Mouse (Mus musculus) erythroblast, embryonic 14.5 days (primary cell): ENCODE results near the gene Brd9. TPM values are rescaled to one million over a fixed set of nuclear protein-coding genes. Genes with fewer than 3 reads are reported as not detected.
A peak's percentile ranks its signal among the peaks of the same experiment; 100 is the strongest.

Experiments
- H3K27me3 ChIP-seq: 2 replicates; pipeline ENCODE4 v1.6.1; 2012; ENCODE audit warnings: inconsistent platforms; ENCODE audit not compliant: control insufficient read depth
- H3K36me3 ChIP-seq: 2 replicates; pipeline ENCODE4 v1.6.1; 2012; ENCODE audit warnings: mild to moderate bottlenecking, inconsistent platforms; ENCODE audit not compliant: control insufficient read depth
- H3K4me1 ChIP-seq: 2 replicates; pipeline ENCODE4 v1.6.1; 2012; ENCODE audit warnings: inconsistent platforms; ENCODE audit not compliant: control insufficient read depth
- H3K4me3 ChIP-seq: replicated peaks from 2 replicates; pipeline ENCODE3; 2012; ENCODE audit warnings: moderate library complexity, mild to moderate bottlenecking, inconsistent platforms
- H3K9me3 ChIP-seq: 2 replicates; pipeline ENCODE4 v1.6.1; 2012; ENCODE audit warnings: low read length, inconsistent platforms, mixed read lengths; ENCODE audit not compliant: control insufficient read depth
- GATA1 ChIP-seq: IDR thresholded peaks from 2 replicates; pipeline ENCODE4 v1.6.1; 2012; ENCODE audit warnings: low read length, inconsistent platforms, mixed read lengths
- TAL1 ChIP-seq: IDR thresholded peaks from 3 replicates; pipeline ENCODE4 v1.6.1; 2012; ENCODE audit warnings: low read length, inconsistent platforms, mixed read lengths
- polyA plus RNA-seq: library from polyadenylated mRNA; stranded (reverse); fragments of >175 nt; gene quantifications from 2 replicates; pipeline ENCODE4 v1.2.3, GENCODE M21; 2012

Gene Brd9
- polyA plus RNA-seq = 6.7 and 7.7 TPM in 2 replicates

DNA sequence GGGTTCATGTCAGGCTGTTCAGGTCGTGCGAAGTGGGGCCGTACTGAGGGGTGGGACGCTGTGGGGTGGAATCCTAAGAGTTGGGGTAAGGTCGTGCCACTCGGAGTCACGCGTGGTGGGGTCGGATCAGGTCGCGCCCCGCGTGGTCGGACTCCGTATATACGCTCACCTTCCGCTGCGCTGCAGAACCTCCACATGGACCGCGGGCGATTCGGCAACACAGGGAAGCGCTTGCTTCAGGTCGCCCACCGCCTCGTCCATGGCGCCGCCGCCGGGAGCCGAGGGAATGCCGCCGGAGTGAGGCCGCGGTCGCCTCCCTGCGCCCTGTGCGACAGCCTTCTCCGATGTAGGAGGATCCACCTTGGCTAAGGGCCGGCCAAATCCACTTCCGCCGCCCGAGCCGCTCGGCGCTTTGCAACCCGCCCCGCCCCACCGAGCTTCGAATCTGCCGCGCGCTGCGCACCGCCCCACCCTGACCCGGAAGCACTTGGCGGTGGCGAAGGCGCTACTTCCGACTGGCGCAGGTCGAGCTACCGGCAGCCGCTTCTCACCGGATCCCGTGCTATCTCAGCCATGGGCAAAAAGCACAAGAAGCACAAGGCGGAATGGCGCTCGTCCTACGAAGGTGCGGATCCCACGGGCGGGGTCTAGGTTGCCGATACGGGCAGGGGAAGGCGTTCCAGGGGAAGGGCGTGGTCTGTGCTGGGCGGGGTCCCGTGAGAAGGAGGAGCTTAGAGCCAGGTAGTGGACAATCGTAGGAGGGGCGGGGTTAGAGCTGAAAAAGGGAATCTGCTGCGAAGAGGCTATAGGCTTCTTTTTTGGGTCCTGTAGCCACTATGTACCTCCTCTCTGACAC, at the start of gene Brd9, which contains the start of gene Trip13:
Gene Brd9 (plus strand): TSS at position 491 of the 856 bp plus-strand sequence.
Gene Trip13 (minus strand): TSS at position 464 of the 856 bp plus-strand sequence.
- no peaks in the 10 kb centered on the region for H3K9me3 ChIP-seq
- TF ChIP-seq TAL1 (no peak), GATA1 (no peak)
- H3K36me3 ChIP-seq = peaks cover 63% of the 10 kb centered on the region
- peak within 1 kb of the TSS; percentile 74 for H3K4me3 ChIP-seq
- no peaks in the 10 kb centered on the region for H3K27me3 ChIP-seq
- peaks cover 26% of the 10 kb centered on the region for H3K4me1 ChIP-seq

GRCm38 (mm10) chr13:73892493-73893178, 45.0 kb upstream of the Brd9 start:
- TF ChIP-seq GATA1 (no peak), TAL1 (no peak)
- Histone ChIP-seq H3K36me3 (no peaks in the 10 kb centered on the region), H3K4me1 (no peaks in the 10 kb centered on the region), H3K4me3 (no peak overlapping the region), H3K27me3 (no peaks in the 10 kb centered on the region), H3K9me3 (peaks cover 3% of the 10 kb centered on the region; the same call in 1 of the 2 replicates)

DNA sequence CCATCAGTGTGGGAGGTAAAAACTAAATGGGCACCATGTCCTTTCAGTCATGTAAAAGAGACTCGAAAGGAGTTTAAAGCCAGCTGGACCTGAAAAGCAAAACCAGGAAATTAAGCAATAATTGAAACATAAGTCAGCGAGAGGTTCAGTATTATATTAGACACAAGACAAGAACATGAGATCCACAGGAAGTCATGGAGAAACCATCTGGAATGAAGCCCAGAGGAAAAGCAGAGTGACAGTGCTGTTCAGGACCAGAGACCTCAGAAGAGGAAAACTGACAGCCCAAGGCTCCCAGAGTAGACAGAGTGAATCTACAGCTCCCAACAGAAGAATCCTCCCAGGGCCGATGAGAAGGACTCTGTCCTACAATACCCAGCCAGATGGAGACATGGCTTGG, 40.0 kb upstream of the Brd9 start:
- Histone ChIP-seq H3K4me1 (no peaks in the 10 kb centered on the region), H3K9me3 (peaks cover 3% of the 10 kb centered on the region; the same call in 1 of the 2 replicates), H3K4me3 (no peak overlapping the region), H3K36me3 (no peaks in the 10 kb centered on the region), H3K27me3 (no peaks in the 10 kb centered on the region)
- no peak for TF ChIP-seq GATA1
- TF ChIP-seq TAL1 = no peak

DNA sequence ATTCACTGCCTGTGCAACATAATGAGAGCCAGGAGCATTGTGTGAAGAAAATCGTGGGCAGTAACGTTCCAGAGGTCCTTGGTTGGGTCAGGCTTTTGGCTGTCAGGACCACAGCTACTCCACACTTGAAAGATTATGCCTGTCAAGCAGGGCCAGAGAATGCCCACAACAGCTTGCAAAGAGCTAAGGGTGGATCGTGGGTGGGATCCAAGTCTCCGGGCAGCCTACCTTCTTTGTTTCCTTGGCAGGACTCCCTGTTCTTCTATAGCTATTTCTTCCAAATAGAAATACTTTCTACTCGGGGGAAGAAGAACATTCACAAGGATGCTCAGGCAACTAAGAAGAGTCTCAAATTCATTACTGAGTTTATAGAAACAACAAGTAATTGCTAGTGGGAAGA, 30.5 kb upstream of the Brd9 start:
- peaks cover 19% of the 10 kb centered on the region for H3K36me3 ChIP-seq
- no peaks in the 10 kb centered on the region for H3K4me1 ChIP-seq
- H3K27me3 ChIP-seq = no peaks in the 10 kb centered on the region
- H3K4me3 ChIP-seq = no peak overlapping the region
- TF ChIP-seq GATA1 (no peak), TAL1 (no peak)
- no peaks in the 10 kb centered on the region for H3K9me3 ChIP-seq

- H3K4me3 ChIP-seq = no peak overlapping the region
- H3K4me1 ChIP-seq = no peaks in the 10 kb centered on the region
- H3K36me3 ChIP-seq = peaks cover 26% of the 10 kb centered on the region
- H3K9me3 ChIP-seq = no peaks in the 10 kb centered on the region
- H3K27me3 ChIP-seq = no peaks in the 10 kb centered on the region
- no peak for TF ChIP-seq TAL1
- TF ChIP-seq GATA1 = no peak
Measured at GRCm38 (mm10) chr13:73907683-73908412, 29.8 kb upstream of the Brd9 start.

DNA sequence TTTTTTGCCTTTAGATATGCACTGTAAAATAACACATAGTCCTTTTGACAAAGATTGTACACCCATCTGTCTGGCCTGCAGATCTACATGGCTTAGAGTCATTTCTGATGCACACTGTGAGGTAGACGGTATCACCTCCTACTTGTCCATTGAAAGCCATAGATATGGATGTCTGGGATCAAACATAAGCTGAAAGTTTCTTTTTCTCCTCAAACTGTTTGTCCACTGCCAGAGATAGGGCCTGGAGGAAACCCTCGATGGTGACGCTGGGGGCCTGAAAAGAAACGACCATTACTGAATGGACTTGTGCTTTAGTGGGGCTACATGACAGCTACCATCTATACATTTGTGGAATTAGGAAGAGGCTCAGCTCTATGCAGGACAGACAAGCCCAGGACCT, 24.5 kb upstream of the Brd9 start:
- Histone ChIP-seq H3K9me3 (no peaks in the 10 kb centered on the region), H3K4me1 (no peaks in the 10 kb centered on the region), H3K27me3 (no peaks in the 10 kb centered on the region), H3K36me3 (peaks cover 71% of the 10 kb centered on the region), H3K4me3 (no peak overlapping the region)
- no peak for TF ChIP-seq GATA1
- TF ChIP-seq TAL1 = no peak

DNA sequence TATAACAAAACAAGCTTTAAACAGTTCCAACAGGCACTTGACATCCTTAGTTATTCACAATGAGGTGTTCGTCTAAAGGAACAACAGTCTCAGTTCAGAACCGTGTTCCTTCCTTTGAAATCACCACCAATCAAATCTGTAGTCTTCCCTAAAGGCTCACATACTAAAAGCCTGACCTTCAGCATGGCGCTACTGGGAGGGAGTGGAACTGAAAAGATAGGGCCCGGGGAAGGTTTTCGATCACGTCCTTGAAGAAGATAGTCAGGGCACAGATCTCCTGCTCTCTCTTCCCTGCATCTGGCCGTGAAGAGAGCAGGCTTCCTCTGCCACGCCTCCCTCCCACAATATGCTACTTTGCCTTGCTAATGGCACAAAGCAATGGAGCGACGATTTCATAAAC, 5.4 kb upstream of the Brd9 start:
- Histone ChIP-seq H3K9me3 (no peaks in the 10 kb centered on the region), H3K27me3 (no peaks in the 10 kb centered on the region), H3K4me1 (peaks cover 14% of the 10 kb centered on the region), H3K4me3 (no peak overlapping the region), H3K36me3 (peaks cover 82% of the 10 kb centered on the region)
- TF ChIP-seq TAL1 (no peak), GATA1 (no peak)

DNA sequence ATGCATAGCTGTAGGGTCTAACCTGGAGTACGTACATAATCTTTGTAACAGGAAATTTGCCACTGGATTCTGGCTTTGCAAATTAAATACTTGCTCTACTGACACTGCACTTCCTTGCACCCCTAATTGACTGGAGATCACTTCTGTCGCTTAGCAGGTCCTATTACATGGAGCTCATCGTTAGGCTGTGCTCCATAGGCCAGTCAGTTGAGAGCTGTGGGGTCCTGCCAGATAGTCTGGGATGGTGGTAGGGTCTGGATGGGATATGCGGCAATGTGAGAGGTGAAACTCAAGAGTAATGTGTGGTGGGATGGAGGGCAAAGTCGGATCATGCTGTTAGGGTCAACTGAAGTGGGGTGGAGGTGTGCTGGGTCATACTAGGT, 682 bp upstream of the Brd9 start:
- Histone ChIP-seq H3K4me3 (peak overlapping the region; percentile 74), H3K27me3 (no peaks in the 10 kb centered on the region), H3K9me3 (no peaks in the 10 kb centered on the region), H3K4me1 (peaks cover 26% of the 10 kb centered on the region), H3K36me3 (peaks cover 63% of the 10 kb centered on the region)
- TF ChIP-seq TAL1 (no peak), GATA1 (no peak)

GRCm38 (mm10) chr13:73938177-73938560, 558 bp downstream of the Brd9 start:
- Histone ChIP-seq H3K9me3 (no peaks in the 10 kb centered on the region), H3K27me3 (no peaks in the 10 kb centered on the region), H3K4me1 (peaks cover 26% of the 10 kb centered on the region), H3K4me3 (peak overlapping the region; percentile 74), H3K36me3 (peaks cover 63% of the 10 kb centered on the region)
- TF ChIP-seq GATA1 (no peak), TAL1 (no peak)
